Mouse (Mus musculus) thymus, postnatal 4 days (tissue): Measurements from ENCODE around the gene Figla.
"Not testable (repeated sequence)": the region's sequence is repeated elsewhere in the genome, so short reads cannot be mapped to it uniquely, and the experiment has no call there.

Source experiments
- DNase-seq: peaks from one replicate; pipeline ENCODE4 v3.0.0; 2021

Figla gene

GRCm38 (mm10) chr6:86015871-86016270, at the start of gene Figla:
Gene Figla, plus strand, starts transcription at chr6:86016171.
- DNase-seq: no peak

DNA sequence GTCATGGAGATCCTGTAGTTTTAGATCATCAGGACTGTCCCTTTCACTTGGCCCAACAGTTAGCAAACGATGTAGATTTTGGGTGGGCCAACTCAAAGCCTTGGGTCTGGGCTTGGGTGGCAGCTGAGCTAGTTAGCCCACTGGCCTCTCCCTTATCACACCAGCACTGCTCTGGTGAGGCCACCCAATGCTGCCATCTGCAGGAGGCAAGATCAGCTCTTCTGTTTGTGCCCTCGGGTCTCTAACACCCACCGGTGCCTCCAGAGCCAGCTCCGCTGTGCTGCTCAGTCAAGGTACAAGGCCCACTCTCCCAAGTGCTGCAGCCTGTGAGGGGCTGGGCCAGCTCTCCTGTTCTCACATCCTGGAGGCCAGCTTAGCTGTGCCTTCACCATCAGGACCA, 49.3 kb upstream of the Figla start:
- DNase-seq: peak; percentile 68

- DNase-seq: no peak
Observed at GRCm38 (mm10) chr6:85969889-85970288, 46.1 kb upstream of the Figla start.

DNA sequence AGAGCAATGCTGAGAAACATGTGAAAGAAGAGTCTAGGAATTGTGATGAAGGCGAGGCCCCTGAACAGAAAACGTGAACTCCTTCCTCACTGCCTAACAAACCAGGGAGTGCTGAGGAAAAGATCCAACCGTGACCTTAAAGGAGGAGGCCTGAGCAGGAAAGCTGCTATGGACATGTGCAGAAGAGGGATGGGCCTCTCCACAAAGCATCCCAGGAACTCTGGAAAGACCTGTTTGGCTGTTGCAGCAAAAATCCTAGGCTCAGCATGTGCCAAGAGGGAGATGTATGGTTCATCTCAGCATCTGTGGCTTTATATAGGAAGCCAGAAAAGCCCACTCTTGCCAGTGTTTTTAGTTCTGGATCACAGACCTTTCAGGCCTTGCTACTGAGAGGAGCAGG, 43.3 kb upstream of the Figla start:
- no peak for DNase-seq

- no peak for DNase-seq
Observed at GRCm38 (mm10) chr6:85973336-85973735, 42.6 kb upstream of the Figla start.

GRCm38 (mm10) chr6:85974941-85975617, 40.9 kb upstream of the Figla start:
- peak; percentile 24 for DNase-seq

GRCm38 (mm10) chr6:85975761-85976160, 40.2 kb upstream of the Figla start:
- DNase-seq: no peak

- no peak for DNase-seq
Observed at GRCm38 (mm10) chr6:85976242-85976641, 39.7 kb upstream of the Figla start.

GRCm38 (mm10) chr6:85978736-85979135, 37.2 kb upstream of the Figla start:
- not testable (repeated sequence) for DNase-seq

DNA sequence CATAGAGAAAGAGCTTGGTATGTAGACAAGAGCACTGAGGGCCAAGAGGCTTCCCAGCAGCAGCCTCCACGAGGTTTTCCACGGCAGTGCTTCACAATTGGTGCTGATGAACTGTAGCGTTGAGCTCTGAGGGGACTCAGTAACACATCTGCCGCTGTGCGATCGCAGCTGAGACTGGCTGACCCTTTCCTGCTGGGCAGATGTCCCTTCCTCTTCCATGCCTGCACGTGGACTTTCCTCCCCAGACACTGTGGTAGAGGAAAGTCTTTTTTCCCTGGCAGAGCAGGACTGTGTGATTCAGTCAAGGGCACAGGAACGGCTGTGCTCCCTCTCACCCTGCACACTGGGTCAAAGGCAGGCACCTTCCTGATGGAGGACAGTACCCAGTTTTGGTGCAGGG, 31.6 kb upstream of the Figla start:
- DNase-seq: peak; percentile 1

- not testable (repeated sequence) for DNase-seq
Observed at GRCm38 (mm10) chr6:85989570-85989969, 26.4 kb upstream of the Figla start.

DNA sequence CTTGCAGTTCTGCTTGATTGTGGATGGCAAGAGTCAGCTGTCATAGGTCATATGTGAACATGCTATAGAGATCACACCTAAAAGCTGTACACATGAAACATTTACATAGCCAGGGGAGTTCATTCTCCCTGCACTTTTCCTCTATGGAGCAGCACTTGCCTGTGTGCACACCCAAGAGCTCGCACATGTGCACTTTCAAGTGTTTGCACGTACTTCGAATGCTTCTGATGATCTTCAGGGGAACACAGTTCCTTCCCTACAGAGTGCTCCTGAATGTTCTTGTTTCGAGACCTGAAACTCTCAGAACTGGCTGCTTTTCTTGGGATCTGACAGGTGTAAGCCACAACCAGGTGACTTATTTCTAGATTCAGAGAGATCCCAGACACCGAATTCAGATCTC, 25.2 kb upstream of the Figla start:
- DNase-seq: not testable (repeated sequence)

- DNase-seq: peak; percentile 69
Observed at GRCm38 (mm10) chr6:86003405-86003925, 12.5 kb upstream of the Figla start.

DNA sequence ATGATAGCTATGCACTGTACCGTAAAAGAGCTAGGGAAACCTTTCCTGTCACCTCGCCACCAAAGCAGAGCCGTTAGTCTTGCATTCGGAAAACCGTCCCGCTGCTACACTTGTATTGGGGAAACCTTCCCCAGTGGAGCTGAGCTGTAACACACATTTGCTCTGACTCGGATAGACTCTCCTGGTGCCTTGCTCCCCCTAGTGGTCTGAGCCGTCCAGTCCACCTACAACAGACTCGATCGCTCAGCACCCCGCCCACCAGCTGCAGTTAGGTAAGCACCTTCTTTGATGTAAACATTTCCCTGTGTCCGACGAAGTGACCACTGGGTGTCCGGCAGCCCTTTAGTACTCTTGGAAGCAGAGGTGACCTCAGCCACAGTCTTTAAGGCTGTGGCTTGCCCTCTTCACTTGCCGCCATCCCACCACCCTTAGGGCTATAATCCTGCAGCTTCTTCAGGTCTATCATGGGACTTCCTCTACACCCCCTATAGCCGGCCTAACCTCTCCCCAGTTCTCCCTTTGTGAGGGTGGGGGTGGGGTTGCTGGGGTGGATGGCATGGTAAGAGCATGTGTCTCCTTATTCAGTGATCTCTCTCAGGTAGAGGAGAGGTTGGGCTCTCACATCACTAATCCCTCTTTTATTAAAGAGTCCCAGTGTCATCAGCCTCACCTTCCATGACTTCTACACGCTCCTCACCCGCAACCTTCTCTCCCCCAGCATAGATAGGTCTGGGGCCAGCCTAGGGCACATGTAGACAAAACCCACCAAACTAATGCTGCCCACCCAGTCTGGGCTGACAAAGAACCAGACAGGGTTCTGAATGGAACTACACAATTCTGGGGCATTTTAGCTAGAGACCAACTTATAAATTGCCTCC, 11.5 kb upstream of the Figla start:
- DNase-seq: peak; percentile 85

- peak; percentile 63 for DNase-seq
Observed at GRCm38 (mm10) chr6:86009980-86010379, 6.0 kb upstream of the Figla start.

GRCm38 (mm10) chr6:86014812-86015211, 1.2 kb upstream of the Figla start:
- peak; percentile 20 for DNase-seq

GRCm38 (mm10) chr6:86016793-86017350, 901 bp downstream of the Figla start:
- no peak for DNase-seq

DNA sequence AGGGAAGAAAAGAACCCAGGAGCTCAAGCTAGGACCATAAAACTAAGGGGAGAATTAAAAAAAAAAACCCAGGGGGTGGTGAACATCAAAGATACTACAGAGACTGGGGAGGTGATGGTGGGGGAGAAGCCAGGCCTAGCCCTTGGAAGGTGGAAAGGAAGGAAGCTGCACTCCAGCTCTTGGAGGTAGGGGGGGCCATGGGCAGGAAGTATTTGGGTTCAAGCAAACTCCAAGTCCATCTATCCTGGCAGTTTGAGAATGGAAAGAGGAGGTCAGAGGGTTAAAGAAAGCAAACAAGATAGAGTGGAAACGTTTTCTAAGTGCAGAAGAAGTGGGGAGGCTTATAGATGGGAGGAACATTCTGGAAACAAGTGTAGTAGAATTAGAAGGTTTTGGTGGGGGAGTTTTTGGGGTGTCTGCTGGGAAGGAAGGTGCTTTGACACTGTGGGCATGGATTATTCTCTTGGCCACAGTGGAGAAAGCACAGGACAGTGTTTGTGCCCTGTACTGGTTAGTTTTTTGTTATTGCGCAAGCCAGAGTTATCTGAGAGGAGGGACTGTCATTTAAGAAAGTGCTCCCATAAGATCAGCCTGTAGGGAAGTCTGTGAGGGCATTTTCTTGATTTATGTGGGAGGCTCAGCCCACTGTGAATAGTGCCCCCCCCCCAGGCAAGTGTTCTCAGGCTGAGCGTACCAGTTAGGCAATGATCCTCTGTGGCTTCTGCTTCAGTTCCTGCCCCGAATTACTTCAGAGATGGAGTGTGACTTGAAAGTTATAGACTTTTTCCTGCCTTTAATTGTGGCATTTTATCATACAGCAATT, 3.7 kb downstream of the Figla start:
- DNase-seq: no peak

DNA sequence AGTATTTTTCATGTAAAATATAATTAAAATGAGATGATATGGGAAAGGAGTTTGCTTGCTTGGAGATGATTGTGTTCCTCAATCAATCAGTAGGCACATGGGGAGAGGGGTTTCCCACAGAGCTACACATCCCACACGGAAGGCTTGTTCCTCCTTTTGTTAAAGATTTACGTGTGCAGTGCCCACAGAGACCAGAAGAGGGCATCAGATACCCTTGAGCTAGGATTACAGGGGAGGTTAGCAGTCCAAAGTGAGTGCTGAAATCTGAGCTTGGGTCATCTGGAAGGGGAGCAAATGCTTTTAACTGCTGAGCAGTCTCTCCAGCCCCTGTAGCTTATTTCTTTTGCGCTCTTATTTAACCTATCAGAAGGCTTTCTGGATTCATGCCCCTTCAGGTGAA, 5.0 kb downstream of the Figla start:
- DNase-seq: peak; percentile 65

DNA sequence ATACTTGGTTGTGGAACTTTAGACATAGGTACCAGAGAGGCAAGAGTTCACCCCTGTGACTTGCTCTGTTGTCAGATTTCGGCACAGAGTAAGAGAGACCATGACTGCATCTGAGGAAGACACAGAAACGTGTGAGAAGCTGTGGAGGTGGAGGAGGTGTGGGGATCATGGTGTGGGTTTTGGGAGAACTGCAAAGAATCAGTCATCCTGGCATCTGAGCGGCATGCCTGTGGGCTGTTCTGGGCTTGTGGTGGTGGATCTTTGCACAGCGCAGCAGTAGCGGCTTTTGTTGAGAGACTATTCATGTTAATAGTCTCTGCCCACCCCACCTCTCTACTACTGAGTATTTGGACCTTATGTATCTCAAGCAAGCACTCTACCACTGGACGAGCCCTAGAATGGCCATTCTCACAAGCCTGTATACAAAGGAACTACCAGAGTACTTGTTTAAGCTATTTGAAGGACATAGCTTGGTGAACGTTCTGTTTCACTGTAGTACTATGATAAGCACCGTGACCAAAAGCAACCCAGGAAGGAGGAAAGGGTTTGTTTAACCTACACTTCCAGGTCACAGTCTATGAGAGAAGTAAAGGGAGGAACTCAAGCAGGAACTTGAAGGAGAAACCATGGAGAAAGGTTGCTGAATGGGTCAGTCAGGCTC, 10.8 kb downstream of the Figla start:
- DNase-seq: no peak

DNA sequence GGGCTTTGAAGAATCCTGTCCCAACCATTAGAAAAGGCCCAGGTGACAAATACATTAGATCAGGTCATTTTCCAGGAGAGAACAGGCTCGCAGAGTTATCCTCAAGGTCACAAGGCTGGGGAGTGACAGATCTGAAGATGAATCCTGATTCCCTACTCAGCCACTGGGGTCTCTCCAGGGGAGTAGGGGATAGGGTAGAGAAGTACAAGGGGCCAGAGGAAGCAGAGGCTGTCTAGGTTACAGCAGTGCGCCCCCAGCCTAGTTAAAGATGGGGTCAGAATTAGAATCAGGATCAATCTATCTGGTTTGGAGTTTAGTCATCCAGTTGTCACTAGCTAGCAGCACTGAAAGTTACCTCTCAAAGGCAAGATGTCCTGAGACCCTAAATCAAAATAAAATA, 12.2 kb downstream of the Figla start:
- DNase-seq: no peak
